Mouse (Mus musculus) lung, adult 2 months (tissue): ENCODE data around the gene Uts2.

Experiments used
- CTCF ChIP-seq: fragments of 200-500 bp; IDR thresholded peaks from 2 replicates; pipeline ENCODE4 v1.5.1; 2011; ENCODE audit warnings: mild to moderate bottlenecking, low read length, control low read depth; ENCODE audit not compliant: insufficient read depth
- POLR2A ChIP-seq: fragments of 200-500 bp; IDR thresholded peaks from 2 replicates; pipeline ENCODE4 v1.6.1; 2011; ENCODE audit warnings: low read depth, mild to moderate bottlenecking, control low read depth, low read length, borderline replicate concordance; ENCODE audit errors: extremely low read depth

- TF ChIP-seq CTCF (no peak), POLR2A (no peak)
Observed at GRCm38 (mm10) chr4:151037800-151038199, 40.9 kb downstream of the Uts2 start.
